Mouse (Mus musculus) left cerebral cortex, adult 18-20 months (tissue): ENCODE measurements at regions not wholly inside any gene's neighbourhood (a gene's known extent, or its start where the extent isn't known, plus 50 kb on each side); places are given as distances from the start of the nearest gene placed in this dataset.
A peak's percentile ranks its signal among the peaks of the same experiment; 100 is the strongest.

Experiments used
- DNase-seq, 2 experiments: peaks; one replicate each; pipeline ENCODE4 v3.0.0; 2021 to 2022; ENCODE audit warnings: low spot score in 2 of 2, mixed read lengths in 1 of 2

DNA sequence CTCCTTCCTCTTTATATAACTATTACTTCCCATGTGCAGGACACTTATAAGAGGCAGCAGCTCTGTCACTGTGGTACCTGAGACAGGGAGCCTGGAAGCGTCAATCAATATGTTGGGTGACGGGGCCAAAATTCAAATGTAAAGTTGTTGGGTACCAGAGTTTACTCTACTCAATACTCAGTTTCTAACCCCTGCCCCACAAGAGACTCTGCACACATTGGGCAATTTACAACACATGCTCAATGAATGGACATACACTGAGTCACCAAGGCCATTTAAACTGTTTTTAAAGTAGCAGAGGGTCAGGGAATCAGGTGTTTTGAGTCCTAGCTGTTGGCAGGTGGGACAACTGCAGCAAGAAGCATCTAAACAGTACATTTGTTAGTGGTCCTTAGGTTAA is 176.4 kb upstream of the Sall1 start:
- DNase-seq = no peak

DNA sequence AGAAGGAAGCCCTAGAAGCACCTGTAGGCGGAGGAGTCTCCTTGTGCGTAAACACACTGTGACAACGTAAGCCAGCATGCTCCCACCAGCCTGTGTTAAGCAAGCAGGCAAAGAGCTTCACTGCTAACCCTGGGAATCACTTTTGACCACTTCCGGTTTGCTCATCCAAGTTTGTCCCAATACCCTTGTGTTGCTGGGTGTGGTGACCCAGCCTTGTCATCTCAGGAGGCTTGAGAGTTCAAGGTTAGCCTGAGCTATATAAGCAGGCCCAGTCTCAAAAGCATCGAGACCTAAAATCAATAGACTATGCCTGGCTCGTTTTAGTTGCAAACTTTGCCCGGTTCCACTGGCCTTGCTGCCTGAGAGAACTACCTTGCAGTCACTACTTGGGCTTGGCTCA is 175.2 kb upstream of the Sall1 start:
- DNase-seq = no peak

DNA sequence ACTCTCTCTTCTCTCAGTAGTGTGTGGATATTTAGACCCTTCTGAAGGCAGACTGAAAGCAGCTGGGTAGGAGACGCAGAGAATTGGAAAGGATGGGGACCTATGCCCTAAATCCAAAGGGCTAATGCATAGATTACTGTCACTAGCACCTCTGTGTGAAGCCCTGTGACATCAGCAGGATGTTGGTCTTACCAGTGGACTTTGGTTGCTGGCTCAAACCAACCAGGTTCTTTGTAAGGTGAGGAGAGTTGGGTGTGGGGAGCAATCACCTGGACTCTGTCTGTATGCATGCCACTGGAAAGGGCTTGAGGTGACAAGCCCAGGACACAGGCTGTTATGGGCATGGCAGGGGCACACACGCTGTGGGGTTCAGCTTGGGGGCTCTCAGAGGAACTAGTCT is 173.7 kb upstream of the Sall1 start:
- no peak for DNase-seq

DNA sequence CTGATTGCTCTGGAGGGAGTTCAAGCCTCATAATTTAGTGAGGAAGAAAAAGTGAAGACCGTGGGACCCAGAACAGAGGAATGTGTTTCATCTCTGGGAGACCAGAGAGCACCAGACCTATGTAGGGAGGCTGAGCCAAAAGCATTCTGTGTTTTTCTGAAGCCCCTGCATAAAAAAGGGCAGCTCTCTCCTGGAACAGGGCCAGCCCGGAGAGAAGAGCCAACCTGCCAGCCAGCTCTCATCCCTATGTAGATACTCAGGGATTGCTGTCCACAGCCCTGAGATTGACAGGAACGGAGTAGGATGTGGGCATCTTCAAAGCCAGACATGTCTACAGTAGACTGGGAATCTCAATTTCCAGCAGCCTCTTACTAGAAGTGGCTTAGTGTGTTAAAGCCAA is 168.0 kb upstream of the Sall1 start:
- DNase-seq = no peak

DNA sequence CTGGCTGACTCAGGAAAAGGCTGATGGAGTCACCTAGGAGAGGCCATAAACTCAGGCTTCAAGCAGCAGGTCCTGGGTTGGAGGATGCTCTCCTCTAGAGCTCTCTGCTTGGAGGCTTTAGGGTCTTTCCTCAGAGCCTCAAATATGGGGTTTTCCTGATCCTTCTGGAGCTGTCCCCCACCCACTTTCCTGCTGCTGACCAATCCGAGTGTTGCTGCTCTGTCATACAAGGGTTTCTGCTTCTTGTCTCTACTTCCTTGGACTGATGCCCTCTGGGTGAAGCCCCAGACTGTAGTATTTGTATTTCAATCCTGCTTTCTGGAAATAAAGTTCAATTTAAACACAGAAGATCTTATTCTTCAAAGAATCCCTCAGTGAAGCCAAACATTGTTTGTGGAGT is 166.7 kb upstream of the Sall1 start:
- DNase-seq = no peak

DNA sequence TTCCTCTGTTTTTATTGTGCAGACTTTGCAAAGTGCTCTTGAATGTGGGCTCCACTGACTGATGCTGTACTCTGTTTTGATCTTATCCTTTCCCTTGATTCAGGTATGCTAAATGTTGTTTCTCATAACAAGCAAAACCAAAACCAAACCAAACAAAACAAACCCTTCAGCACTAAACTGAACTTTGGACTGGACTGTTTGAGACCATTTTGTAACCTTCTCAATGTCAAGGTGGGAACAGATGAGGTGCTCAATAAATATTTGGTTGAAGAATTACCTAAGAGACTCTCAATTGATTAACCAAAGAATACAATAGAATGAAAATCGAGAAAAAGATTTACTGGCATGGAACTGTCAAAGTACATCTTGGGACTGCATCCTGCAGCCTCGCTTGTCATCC is 163.9 kb upstream of the Sall1 start:
- no peak for DNase-seq

DNA sequence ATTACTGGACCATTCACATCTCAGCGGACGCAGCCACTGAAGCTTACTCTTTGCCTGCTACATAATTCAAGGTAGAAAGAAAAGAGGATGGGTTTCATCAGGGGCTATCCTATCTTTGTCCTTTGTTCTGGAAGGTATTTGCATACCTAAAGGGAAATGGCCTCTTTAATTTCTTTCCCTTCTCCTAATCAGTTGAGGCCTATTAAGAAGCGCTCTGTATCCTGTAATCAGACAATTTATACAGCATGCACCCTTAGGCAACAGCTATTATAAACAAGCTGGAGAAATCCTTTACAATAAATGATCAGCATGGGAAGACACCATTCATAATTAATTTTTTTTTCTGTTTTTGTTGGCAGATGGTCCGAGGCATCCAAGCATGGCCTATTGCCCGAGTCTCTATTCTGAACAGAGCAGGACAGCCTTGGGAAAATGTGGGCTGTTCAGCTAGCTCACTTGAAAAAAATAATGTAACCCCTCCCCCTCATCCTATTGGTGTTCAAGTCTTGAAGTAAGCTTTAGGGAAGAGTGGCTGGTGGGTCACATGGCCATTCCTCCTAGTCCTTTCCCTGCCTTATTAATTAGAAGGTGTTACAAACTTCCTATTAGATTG is 158.6 kb upstream of the Sall1 start:
- no peak for DNase-seq

DNA sequence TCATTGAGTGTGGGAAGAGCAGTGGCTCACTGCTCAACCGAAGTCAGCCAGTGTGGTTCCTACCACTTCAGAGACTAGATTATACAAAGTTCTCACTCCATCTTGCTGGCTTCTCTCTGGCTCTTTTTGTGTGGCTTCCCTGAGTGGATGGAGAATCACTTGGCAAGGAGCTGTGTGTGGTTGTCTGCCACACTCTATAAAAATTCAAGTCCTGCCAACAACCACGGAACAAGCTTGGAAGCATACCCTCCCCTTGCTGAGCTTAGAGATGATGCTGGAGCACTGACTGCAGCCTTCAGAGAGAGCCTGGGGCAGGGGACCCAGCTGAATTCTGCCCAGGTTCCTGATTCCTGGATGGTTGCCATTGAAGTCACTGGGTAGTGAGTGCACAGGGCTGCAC is 156.3 kb upstream of the Sall1 start:
- peak in 1 of 2 experiments; percentile 12 for DNase-seq

DNA sequence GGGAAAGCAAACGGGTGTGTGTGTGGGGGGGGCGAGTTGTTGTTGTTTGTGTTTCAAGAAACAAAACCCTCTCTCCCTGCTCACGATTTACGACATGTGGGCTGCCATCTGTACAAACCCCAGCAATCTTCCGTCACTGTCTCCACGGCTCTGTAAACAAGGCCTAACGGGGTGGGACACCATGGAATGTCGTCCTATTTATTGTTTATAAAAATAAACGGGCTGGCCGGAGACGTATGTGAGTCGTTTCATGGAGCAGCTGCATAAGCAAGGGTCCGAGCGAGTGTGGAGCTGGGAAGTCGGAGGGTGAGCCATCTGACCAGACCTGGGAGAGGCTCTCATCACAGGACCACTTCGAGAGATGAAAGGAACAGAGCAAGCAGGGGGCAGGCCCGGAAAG is 141.4 kb upstream of the Sall1 start:
- no peak for DNase-seq

DNA sequence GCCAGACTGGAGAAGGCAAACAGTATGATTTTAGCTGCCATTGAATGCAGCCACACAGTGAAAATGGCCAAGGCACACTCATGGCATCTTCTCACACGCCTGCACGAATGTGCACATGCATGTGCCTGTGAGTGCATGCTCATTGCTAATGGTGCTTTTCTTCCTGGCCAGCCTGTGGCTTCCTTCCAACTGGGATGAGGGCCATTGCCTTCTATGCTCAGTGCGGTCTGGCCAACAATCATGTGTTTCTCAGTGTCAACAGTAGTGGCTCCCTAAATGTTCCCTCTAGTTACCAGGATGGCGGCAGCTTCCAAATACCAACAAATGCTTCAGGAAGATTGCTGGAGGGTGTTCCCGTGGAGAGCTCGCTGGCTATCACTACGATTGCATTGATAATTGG is 131.7 kb upstream of the Sall1 start:
- DNase-seq = no peak

DNA sequence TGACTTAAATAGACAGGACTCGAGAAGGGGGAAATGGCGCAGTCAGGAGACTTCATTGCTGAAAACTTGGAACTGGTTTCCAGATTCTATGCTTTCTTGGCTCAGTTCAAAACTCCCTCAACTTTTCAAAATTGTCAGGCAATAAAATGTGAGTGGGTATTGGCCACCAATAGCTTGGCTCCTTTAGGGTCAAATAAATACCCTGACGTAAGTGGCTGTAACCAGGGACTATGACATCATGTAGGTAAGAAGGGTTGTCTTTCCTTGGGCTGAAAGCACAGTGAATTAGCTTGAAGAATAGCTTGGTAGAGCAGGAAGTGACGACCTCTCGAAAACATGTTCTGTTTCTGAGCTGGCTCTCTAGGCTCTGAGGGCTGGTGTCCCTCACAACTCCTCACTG is 127.6 kb upstream of the Sall1 start:
- no peak for DNase-seq

DNA sequence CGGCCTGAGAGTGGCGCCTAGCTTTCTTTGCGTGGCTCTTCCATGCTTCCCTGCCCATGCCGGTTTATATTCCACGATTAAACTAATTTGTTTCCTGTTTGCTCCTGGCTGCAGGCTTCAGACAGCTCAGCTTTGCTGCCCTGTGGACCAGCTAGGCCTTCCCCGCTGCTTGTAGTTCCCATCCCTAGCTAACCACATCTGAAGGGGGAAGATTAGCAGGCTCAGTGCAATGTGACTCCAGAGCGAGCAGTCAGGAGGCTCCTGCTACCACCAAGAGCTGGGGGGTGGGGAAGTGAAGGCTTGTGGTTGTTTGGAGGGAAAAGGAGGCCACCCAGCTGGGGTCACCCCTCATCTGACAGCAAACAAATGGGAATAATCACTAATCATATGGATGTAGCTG is 125.5 kb upstream of the Sall1 start:
- no peak for DNase-seq

DNA sequence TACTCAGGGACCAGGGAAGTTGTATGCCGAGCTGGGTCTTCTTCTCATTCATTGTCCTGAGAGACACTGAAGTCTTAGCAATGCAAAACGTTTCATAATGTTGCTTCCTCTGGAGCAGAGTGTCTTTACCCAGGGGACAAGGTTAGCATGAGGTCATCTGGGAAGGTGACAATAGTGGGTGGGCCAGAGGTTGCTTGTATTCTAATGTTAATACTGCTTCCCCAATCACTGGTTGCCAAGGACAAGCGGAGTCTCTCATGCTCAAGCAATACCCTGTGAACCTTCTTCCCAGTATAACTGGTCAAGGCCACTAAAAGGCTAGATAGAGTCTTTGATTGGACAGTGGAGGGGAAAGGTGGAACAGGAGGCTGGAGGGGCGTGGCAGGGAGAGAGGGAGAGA is 123.1 kb upstream of the Sall1 start:
- DNase-seq = no peak

DNA sequence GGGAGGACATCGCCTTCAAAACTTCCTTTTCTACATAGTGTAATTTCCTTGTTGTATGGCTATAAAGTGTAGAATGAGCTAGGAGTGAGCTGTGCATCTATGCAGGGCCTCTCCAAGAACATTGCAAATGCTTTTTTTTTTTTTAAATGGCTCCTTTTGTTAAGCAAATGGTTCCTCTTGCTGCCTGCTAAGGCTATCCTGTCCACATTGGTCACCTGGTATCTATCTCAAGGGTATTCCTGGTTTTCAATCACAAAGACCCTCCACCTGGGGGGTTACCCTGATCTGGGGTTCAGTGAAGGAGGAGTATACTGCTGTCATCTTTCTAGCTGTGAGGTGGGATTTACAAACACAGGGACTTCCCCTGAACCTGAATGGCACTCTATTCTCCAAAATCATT is 112.9 kb upstream of the Sall1 start:
- DNase-seq = no peak

DNA sequence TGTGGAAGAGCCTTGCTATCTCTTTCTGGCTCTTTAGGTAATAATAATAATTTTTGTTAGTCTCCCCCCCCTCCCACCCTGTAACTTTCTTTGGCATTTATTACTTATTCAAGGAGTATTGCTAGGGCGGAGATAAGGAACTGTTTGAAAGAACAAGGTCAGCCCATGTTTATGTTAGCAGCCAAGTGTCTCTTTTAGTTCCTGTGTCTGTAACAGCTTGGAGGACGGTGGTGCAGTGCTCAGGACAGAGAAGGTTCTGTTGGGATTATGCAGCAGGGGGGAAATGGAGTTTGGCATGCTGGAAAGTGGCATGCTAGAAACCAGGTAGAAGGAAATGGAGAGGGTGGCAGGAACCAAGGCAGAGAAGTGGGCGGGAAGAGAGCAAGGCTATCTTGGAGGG is 109.6 kb upstream of the Sall1 start:
- no peak for DNase-seq

DNA sequence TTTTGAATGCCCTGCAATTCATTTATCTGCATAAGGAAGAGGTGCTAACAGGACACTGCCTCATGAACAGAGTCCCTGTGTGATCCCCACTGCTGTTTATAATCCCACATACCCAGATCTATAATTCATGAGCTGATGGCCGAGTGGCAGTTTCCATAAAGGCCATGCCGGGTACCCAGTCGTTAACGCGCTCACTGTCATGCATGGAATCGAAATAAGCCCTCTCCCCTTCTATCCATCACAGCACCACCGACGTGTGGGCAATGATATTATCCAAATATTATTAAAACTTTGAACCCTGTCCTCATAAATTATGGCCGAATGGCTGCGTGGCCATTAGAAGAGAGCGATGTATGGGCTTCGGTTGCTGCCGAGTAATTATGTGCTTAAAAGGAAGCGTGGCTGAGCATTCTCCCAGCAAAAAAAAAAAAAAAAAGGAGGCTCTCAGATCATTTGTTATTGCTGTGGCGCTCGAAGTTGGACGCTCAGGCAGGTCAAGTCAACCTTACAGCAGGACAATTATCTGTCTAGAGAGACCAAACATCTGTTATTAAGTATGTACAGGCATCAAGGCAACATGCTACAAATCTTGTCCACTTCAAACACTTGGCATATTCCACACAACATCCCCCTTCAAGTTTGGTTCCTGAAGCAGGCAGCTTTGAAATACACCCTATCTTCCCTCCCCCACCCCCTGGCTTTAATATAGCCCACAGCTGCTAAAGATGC is 109.1 kb upstream of the Sall1 start:
- no peak for DNase-seq

DNA sequence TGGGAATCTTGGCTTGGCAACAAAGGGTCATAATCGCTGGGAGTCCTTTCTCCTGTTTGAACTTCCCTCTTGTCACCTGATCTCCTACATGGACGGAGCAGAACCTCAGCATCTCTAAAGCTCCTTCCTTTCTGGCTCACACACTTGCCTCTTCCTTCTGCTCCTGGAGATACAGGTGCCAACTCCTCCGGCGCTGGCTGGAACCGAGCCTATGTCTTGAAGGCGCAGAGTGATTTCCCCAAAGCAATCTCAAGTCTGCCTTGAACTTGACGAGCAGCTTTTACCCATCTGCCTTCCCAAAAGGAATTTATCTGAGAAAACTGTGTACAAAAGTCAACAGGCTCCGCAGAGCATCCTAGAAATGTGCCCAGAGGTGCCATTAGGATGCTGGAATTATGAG is 108.4 kb upstream of the Sall1 start:
- no peak for DNase-seq

DNA sequence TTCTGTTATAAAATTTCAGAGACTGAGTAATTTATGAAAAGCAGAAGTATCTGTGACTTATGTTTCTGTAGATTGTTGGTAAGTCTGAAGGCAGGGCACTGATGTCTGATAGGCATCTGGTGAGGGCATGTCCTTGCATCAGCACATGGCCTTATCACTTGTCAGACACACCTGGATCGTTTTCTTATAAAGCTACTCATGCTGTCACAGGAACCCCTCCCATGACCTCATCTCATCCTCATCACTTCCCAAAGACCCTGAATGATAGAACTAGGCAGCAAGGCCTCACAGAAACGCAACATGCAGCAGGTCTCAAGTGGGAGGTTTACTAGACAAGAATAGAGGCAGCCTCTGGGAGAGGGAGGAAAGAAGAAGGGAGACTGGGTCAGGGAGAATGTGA is 107.0 kb upstream of the Sall1 start:
- DNase-seq = no peak

DNA sequence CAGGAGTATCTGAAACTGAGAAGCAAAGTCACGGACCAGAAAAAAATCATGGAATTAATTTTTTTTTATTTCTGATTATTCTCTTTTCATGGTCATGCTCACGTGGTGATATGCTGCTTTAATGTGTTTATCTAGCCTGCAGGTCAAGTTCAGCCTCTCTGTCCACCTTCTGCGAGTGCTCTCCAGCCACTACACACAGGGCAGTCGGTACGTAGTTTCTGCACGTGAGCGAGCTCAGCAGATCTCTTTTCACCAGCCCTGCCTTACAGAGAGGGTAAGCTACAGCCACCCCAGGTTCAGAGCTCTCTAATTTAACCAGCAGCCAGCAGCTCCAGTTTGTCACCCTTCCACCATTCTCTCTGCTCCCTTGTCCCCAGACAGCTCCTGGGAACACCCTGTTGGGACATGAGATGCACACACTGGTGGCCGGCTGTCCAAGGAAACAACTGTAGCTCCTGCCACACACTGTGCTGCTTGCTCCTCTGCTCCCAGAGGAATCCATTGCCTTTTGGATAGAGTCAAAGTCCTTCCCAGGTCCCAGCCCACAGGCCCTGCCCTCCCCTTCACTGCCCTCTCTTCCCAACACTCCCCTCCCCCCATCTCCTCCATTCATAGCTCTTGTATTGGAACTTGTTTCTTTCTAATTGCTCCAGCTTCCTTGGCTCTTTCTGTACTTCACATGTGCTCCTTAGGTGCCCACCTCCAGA is 97.7 kb upstream of the Sall1 start:
- DNase-seq = no peak

DNA sequence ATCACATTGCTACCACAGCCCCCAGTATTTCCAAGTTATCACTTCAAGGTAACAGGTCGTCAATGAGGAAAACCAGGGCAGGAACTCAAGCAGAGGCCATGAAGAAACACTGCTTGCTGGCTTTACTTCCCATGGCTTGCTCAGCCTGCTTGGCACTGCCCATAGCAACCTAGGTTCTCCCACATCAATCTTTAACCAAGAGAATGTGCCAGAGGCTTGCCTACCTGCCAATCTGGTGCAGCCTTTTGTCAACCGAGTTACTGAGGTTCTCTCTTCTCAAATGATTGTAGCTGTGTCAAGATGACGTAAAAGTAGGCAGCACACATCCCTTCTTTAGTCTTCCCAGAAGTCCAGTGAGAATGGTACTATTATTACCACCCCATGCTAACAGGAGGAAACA is 95.9 kb upstream of the Sall1 start:
- no peak for DNase-seq

DNA sequence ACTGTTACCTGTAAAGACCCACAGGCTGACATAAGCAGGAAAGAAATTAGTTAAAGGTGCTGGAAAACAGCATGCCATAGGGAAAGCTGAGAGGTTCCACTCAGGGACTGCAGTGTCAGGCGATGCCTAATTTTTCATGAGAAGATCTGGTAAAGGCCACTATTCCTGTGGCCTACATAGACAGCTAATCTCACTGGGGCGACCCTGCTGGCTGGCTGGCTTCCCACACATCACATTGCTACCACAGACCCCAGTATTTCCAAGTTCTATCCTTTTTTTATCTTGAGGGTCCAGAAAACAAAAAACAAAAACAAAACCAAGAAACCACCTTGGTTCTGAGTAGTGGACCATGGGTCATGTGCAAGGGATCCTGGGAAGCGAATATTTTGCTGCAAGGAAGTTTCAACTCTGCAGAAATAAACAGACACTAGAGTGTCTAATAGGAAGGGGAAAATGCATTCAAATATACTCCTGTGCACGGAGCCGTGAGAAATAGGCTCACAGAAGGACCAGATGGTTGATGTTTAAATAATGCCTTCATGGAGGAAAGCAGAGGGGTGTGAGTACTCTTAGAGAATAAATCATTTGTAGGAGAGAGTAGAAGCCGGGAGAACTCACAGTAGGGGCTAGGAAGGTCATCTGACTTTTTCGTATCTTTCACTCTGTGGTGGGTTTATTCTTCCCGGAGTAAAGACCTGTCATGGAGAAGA is 94.6 kb upstream of the Sall1 start:
- no peak for DNase-seq
